Mouse (Mus musculus) gastrocnemius, adult 2 months (tissue): ENCODE measurements around the gene Ptprm. TPM values are rescaled to one million over a fixed set of nuclear protein-coding genes. Genes with fewer than 3 reads are reported as not detected.

Source experiments
- DNase-seq: peaks from one replicate; pipeline ENCODE4 v3.0.0; 2022
- H3K27ac ChIP-seq: fragments of 200-600 bp; 2 replicates; pipeline ENCODE4 v1.8.1; 2022; ENCODE audit warnings: mild to moderate bottlenecking
- H3K4me3 ChIP-seq: fragments of 200-600 bp; 2 replicates; pipeline ENCODE4 v1.8.1; 2022; ENCODE audit warnings: mild to moderate bottlenecking, moderate library complexity
- CTCF ChIP-seq: fragments of 200-600 bp; IDR thresholded peaks from 2 replicates; pipeline ENCODE4 v1.8.1; 2022; ENCODE audit warnings: antibody characterized with exemption, mild to moderate bottlenecking, moderate library complexity
- intact Hi-C: fragments of 180-260 bp; cut with DNase I; formaldehyde crosslinking; loops from one replicate; pipeline ENCODE4 v1.15.1; 2025
- total RNA-seq, 2 experiments: library from RNA; stranded (reverse); gene quantifications; 2 replicates each; pipeline ENCODE4 v1.2.3; 2021

Gene Ptprm
- total RNA-seq, 2 experiments from 2014 or later = 21.5 to 32.7 TPM

- H3K4me3 ChIP-seq = peak overlapping the region; percentile 15; the same call in 1 of the 2 replicates
- intact Hi-C loops = loop anchor here (5.0 kb wide), 1 partner anchor 75 kb away; no protein-coding TSS in a partner anchor
- DNase-seq = no peak
- TF ChIP-seq CTCF = no peak
- no peak overlapping the region for H3K27ac ChIP-seq
Measured at GRCm38 (mm10) chr17:66757025-66757511, 597.2 kb downstream of the Ptprm start.

- Histone ChIP-seq H3K27ac (no peak overlapping the region), H3K4me3 (no peak overlapping the region)
- no peak for TF ChIP-seq CTCF
- intact Hi-C loops = loop anchor here (5.0 kb wide), 1 partner anchor 74 kb away; no protein-coding TSS in a partner anchor
- DNase-seq = no peak
Measured at GRCm38 (mm10) chr17:66756500-66756899, 597.8 kb downstream of the Ptprm start.

- intact Hi-C loops = loop anchor here (5.0 kb wide), 1 partner anchor 73 kb away; no protein-coding TSS in a partner anchor
- Histone ChIP-seq H3K27ac (no peak overlapping the region), H3K4me3 (no peak overlapping the region)
- peak; percentile 54 for TF ChIP-seq CTCF
- peak; percentile 25 for DNase-seq
Measured at GRCm38 (mm10) chr17:66755191-66755654, 599.0 kb downstream of the Ptprm start.

- Histone ChIP-seq H3K27ac (no peak overlapping the region), H3K4me3 (no peak overlapping the region)
- intact Hi-C loops = no loop called here
- no peak for TF ChIP-seq CTCF
- no peak for DNase-seq
Measured at GRCm38 (mm10) chr17:66754208-66754865, 599.9 kb downstream of the Ptprm start.

- Histone ChIP-seq H3K27ac (no peak overlapping the region), H3K4me3 (no peak overlapping the region)
- DNase-seq = peak; percentile 63
- intact Hi-C loops = no loop called here
- no peak for TF ChIP-seq CTCF
Measured at GRCm38 (mm10) chr17:66751746-66752145, 602.5 kb downstream of the Ptprm start.

GRCm38 (mm10) chr17:66750481-66751206 lies 603.6 kb downstream of the Ptprm start:
- no peak for TF ChIP-seq CTCF
- H3K27ac ChIP-seq = no peak overlapping the region
- intact Hi-C loops = no loop called here
- no peak overlapping the region for H3K4me3 ChIP-seq
- no peak for DNase-seq

GRCm38 (mm10) chr17:66749976-66750375 lies 604.3 kb downstream of the Ptprm start:
- no peak for TF ChIP-seq CTCF
- intact Hi-C loops = no loop called here
- Histone ChIP-seq H3K4me3 (no peak overlapping the region), H3K27ac (no peak overlapping the region)
- no peak for DNase-seq

GRCm38 (mm10) chr17:66746506-66746905 lies 607.8 kb downstream of the Ptprm start:
- no peak for DNase-seq
- no peak overlapping the region for H3K27ac ChIP-seq
- no peak for TF ChIP-seq CTCF
- intact Hi-C loops = no loop called here
- H3K4me3 ChIP-seq = no peak overlapping the region

- Histone ChIP-seq H3K4me3 (no peak overlapping the region), H3K27ac (no peak overlapping the region)
- no peak for DNase-seq
- intact Hi-C loops = no loop called here
- TF ChIP-seq CTCF = no peak
Measured at GRCm38 (mm10) chr17:66743321-66743720, 610.9 kb downstream of the Ptprm start.

GRCm38 (mm10) chr17:66738779-66739345 lies 615.4 kb downstream of the Ptprm start:
- no peak for DNase-seq
- no peak overlapping the region for H3K4me3 ChIP-seq
- no peak overlapping the region for H3K27ac ChIP-seq
- TF ChIP-seq CTCF = no peak
- intact Hi-C loops = no loop called here

GRCm38 (mm10) chr17:66738331-66738730 lies 615.9 kb downstream of the Ptprm start:
- TF ChIP-seq CTCF = no peak
- Histone ChIP-seq H3K4me3 (no peak overlapping the region), H3K27ac (no peak overlapping the region)
- DNase-seq = no peak
- intact Hi-C loops = no loop called here

- intact Hi-C loops = no loop called here
- DNase-seq = no peak
- no peak overlapping the region for H3K4me3 ChIP-seq
- H3K27ac ChIP-seq = no peak overlapping the region
- no peak for TF ChIP-seq CTCF
Measured at GRCm38 (mm10) chr17:66736450-66736849, 617.8 kb downstream of the Ptprm start.

- intact Hi-C loops = no loop called here
- TF ChIP-seq CTCF = no peak
Measured at GRCm38 (mm10) chr17:66733541-66733940, 620.7 kb downstream of the Ptprm start.

More at GRCm38 (mm10) chr17:66733541-66733940, 620.7 kb downstream of the Ptprm start:
- H3K27ac ChIP-seq = no peak overlapping the region
- H3K4me3 ChIP-seq = no peak overlapping the region
- DNase-seq = no peak
